Mouse (Mus musculus) heart, postnatal 10 days (tissue): ENCODE measurements around the gene Smarcc1. TPM values are rescaled to one million over a fixed set of nuclear protein-coding genes. Genes with fewer than 3 reads are reported as not detected.

Source experiments
- DNase-seq, 2 experiments: peaks; one replicate each; pipeline ENCODE4 v3.0.0; 2021
- intact Hi-C: fragments of 180-260 bp; cut with DNase I; formaldehyde crosslinking; loops from one replicate; pipeline ENCODE4 v1.15.1; 2025
- microRNA-seq, 2 experiments: library from miRNA; unstranded; fragments of <30 nt; microRNA quantifications; one replicate each; pipeline ENCODE4 v1.2.0; 2022
- total RNA-seq, 2 experiments: library from RNA; stranded (reverse); gene quantifications; 2 replicates each; pipeline ENCODE4 v1.2.3; 2021

Gene Smarcc1
- total RNA-seq, 2 experiments from 2014 or later, result 42.1 to 47.5 TPM

GRCm38 (mm10) chr9:110272330-110272729, 154.8 kb downstream of the Smarcc1 start:
- intact Hi-C loops, result no loop called here
- no peak for DNase-seq

- intact Hi-C loops, result no loop called here
- DNase-seq, result no peak
Observed at GRCm38 (mm10) chr9:110273507-110273906, 156.0 kb downstream of the Smarcc1 start.

GRCm38 (mm10) chr9:110275882-110276281, 158.4 kb downstream of the Smarcc1 start:
- DNase-seq, result no peak
- intact Hi-C loops, result no loop called here

- DNase-seq, result no peak
- intact Hi-C loops, result no loop called here
Observed at GRCm38 (mm10) chr9:110277431-110277881, 159.9 kb downstream of the Smarcc1 start.

- intact Hi-C loops, result no loop called here
- no peak for DNase-seq
Observed at GRCm38 (mm10) chr9:110284075-110284697, 166.7 kb downstream of the Smarcc1 start.

GRCm38 (mm10) chr9:110287321-110287924, 169.9 kb downstream of the Smarcc1 start:
- no peak for DNase-seq
- intact Hi-C loops, result no loop called here

Small RNAs within 50 kb of the gene (microRNA-seq; reads per million reads assigned to microRNA genes)
- gene Mir6236, result 36.5 to 54.2 reads per million in 2 experiments

Other genes starting within 250 kb of the Smarcc1 start
- gene Cdc25a, start 242.1 kb upstream of the Smarcc1 start, total RNA-seq, result 1 to 10 TPM; 7.1 to 9.4 TPM
- 100 to 1,000 TPM; 294 to 310 TPM for gene Map4, start 186.2 kb upstream of the Smarcc1 start, total RNA-seq
- gene Dhx30, start 122 bp downstream of the Smarcc1 start, total RNA-seq, result 10 to 100 TPM; 67.7 to 78.4 TPM
- under 1 TPM; 0.43 to 0.55 TPM for gene Cspg5, start 126.1 kb downstream of the Smarcc1 start, total RNA-seq
- gene Elp6, start 187.5 kb downstream of the Smarcc1 start, total RNA-seq, result 1 to 10 TPM; 4.5 to 4.7 TPM
- gene Scap, start 215.6 kb downstream of the Smarcc1 start, total RNA-seq, result 10 to 100 TPM; 31.3 to 32.1 TPM